ENCODE assay signal across 9 mouse cellular contexts in the genomic region with DNA sequence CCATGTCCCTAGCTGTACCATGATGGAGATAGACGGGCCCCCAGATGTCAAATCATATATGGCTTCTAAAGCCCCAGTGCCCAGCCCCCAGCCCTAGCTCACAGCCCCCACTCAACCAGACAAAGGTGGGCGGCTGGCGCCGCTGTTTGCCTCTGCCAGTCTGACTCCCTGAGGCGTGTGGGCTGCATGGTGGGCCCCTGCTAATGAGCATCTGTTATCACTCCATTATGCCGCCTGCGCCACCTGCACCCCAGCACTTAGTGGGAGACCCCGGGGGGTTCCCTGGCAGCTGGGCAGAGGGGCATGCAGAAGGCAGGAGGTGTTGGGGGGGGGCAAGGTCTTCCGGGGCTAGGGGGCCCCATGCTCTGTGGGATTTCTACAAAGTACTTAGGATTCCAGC. TPM values are rescaled to one million over a fixed set of nuclear protein-coding genes. Genes with fewer than 3 reads are reported as not detected.
DNase-seq lines count a peak whose midpoint lies in the region; ATAC-seq and TF ChIP-seq lines count a peak whose summit lies in the region.
"Had no signal": no experiment of that assay in that cellular context is flagged by ENCODE, and none has a peak within 500 bp of the region (broad histone marks: within the 10 kb centered on the region; RNA-seq: fewer than 3 reads in every experiment).

No protein-coding gene starts in this region.

- H3K27ac ChIP-seq in forebrain, embryonic 10.5 days, result peak overlapping the region; percentile 60
- H3K27ac ChIP-seq in limb, embryonic 11.5 days (replicated peaks; ENCODE audit: low read depth, low read length), result no peak overlapping the region
- no peak overlapping the region for H3K27ac ChIP-seq in small intestine, adult 2 months (ENCODE audit: insufficient read depth, low read depth, low read length)
- H3K27ac ChIP-seq in gastrocnemius, adult 2 months, result no peak overlapping the region

- no peaks in the 10 kb centered on the region for H3K36me3 ChIP-seq in forebrain, embryonic 10.5 days (replicated peaks)
- no peaks in the 10 kb centered on the region for H3K36me3 ChIP-seq in limb, embryonic 11.5 days (ENCODE audit: control insufficient read depth, insufficient read depth, low read length)
- H3K36me3 ChIP-seq in small intestine, adult 2 months (ENCODE audit: control insufficient read depth, insufficient read depth, low read length), result no peaks in the 10 kb centered on the region

- peak; percentile 40 to 54 for DNase-seq in layer of hippocampus, postnatal 10 days (ENCODE audit: low spot score in 2 of 2)
- DNase-seq in layer of hippocampus, postnatal 14 days (ENCODE audit: low spot score in 2 of 2), result no peak
- DNase-seq in forebrain, embryonic 10.5 days (ENCODE audit: extremely low spot score, low spot score), result peak; percentile 14
- no peak for DNase-seq in limb, embryonic 11.5 days (ENCODE audit: low spot score)
- no peak for DNase-seq in frontal cortex, postnatal 25 days (ENCODE audit: low spot score in 2 of 2)
- no peak for DNase-seq in left cerebral cortex, postnatal 25 days (ENCODE audit: low spot score in 2 of 2)
- no peak for DNase-seq in gastrocnemius, adult 2 months

- peaks cover 47% of the 10 kb centered on the region for H3K27me3 ChIP-seq in forebrain, embryonic 10.5 days (ENCODE audit: poor library complexity, severe bottlenecking)
- peaks cover 8% of the 10 kb centered on the region; the same call in 1 of the 2 replicates for H3K27me3 ChIP-seq in limb, embryonic 11.5 days (ENCODE audit: control insufficient read depth, insufficient read depth, low read length)
- no peaks in the 10 kb centered on the region for H3K27me3 ChIP-seq in small intestine, adult 2 months (ENCODE audit: control insufficient read depth, insufficient read depth, low read length)

- WGBS in forebrain, embryonic 10.5 days, result 64% methylated on average over 9 of the region's 9 CpGs
- 37% methylated on average over 9 of the region's 9 CpGs for WGBS in limb, embryonic 11.5 days
- 15% methylated on average over 9 of the region's 9 CpGs for WGBS in small intestine, adult 2 months

- no peak overlapping the region for H3K9ac ChIP-seq in limb, embryonic 11.5 days (ENCODE audit: low read length)

- ATAC-seq in limb, embryonic 11.5 days (ENCODE audit: insufficient number of reproducible peaks, low FRiP score, low TSS enrichment, low read depth), result no peak

- intact Hi-C loops in left cerebral cortex, postnatal 25 days (cut with DNase I), result no loop called here
- intact Hi-C loops in gastrocnemius, adult 2 months (cut with DNase I), result no loop called here

- peak overlapping the region; percentile 32; the same call in 1 of the 2 replicates for H3K4me3 ChIP-seq in forebrain, embryonic 10.5 days
- no peak overlapping the region for H3K4me3 ChIP-seq in limb, embryonic 11.5 days (ENCODE audit: low read depth, low read length)
- peak overlapping the region; percentile 69 for H3K4me3 ChIP-seq in small intestine, adult 2 months (ENCODE audit: low read depth, low read length)
- H3K4me3 ChIP-seq in gastrocnemius, adult 2 months, result no peak overlapping the region

- no peak for TF ChIP-seq POLR2A in small intestine, adult 2 months (IDR thresholded peaks at IDR 0.05; ENCODE audit: low read depth, low read length)

- TF ChIP-seq CTCF in small intestine, adult 2 months (IDR thresholded peaks at IDR 0.05; ENCODE audit: extremely low read depth, insufficient read length, insufficient replicate concordance, low read depth, low read length), result no peak
- no peak for TF ChIP-seq CTCF in gastrocnemius, adult 2 months (IDR thresholded peaks at IDR 0.05)

- no peaks in the 10 kb centered on the region for H3K9me3 ChIP-seq in forebrain, embryonic 10.5 days
- no peaks in the 10 kb centered on the region for H3K9me3 ChIP-seq in limb, embryonic 11.5 days (ENCODE audit: control insufficient read depth, low read length)

- H3K4me1 ChIP-seq in forebrain, embryonic 10.5 days, result peaks cover 53% of the 10 kb centered on the region
- peaks cover 14% of the 10 kb centered on the region for H3K4me1 ChIP-seq in limb, embryonic 11.5 days (ENCODE audit: control insufficient read depth, insufficient read depth, low read length)
- H3K4me1 ChIP-seq in small intestine, adult 2 months (ENCODE audit: control insufficient read depth, insufficient read depth, insufficient read length, low read length), result peaks cover 13% of the 10 kb centered on the region

- H3K4me2 ChIP-seq in limb, embryonic 11.5 days (ENCODE audit: low read depth, severe bottlenecking), result 0 out of 2 replicates have a peak overlapping the region, but pooled peaks have one; percentile 42

RNA-seq across cellular contexts. Expression of a gene that starts 3.6 kb away (rescaled TPM):
- 100 to 1,000 TPM; 160 to 164 TPM for total RNA-seq in layer of hippocampus, postnatal 10 days (2021)
- 100 to 1,000 TPM; 113 to 146 TPM for total RNA-seq in layer of hippocampus, postnatal 14 days (2021)
- 94.8 and 107 TPM in 2 replicates for polyA plus RNA-seq in forebrain, embryonic 10.5 days (2016; fragmentation: Nextera tagmentation; extraction: Ambion mirVana)
- polyA plus RNA-seq in limb, embryonic 11.5 days (2014; fragmentation: Nextera tagmentation; extraction: Ambion mirVana), result 10.6 and 11.1 TPM in 2 replicates
- polyA plus RNA-seq in small intestine, adult 2 months (2012; rRNA removed), result 32.3 and 36.4 TPM in 2 replicates
- total RNA-seq in left cerebral cortex, postnatal 25 days (2021), result 10 to 100 TPM; 67.2 to 94.5 TPM
- 10 to 100 TPM; 20.7 to 27.4 TPM for total RNA-seq in gastrocnemius, adult 2 months (2021)

RNA-seq across cellular contexts. Expression of a gene that starts 39.4 kb away (rescaled TPM):
- under 1 TPM; 0.20 to 0.48 TPM for total RNA-seq in layer of hippocampus, postnatal 10 days (2021)
- under 1 TPM in 1 of 2 experiments, not detected in 1; 0.48 TPM for total RNA-seq in layer of hippocampus, postnatal 14 days (2021)
- 4.9 and 5.2 TPM in 2 replicates for polyA plus RNA-seq in forebrain, embryonic 10.5 days (2016; fragmentation: Nextera tagmentation; extraction: Ambion mirVana)
- polyA plus RNA-seq in limb, embryonic 11.5 days (2014; fragmentation: Nextera tagmentation; extraction: Ambion mirVana), result 2.7 and 3.8 TPM in 2 replicates
- polyA plus RNA-seq in small intestine, adult 2 months (2012; rRNA removed), result 3.5 and 7.6 TPM in 2 replicates
- total RNA-seq in left cerebral cortex, postnatal 25 days (2021), result under 1 TPM; 0.14 to 0.18 TPM
- under 1 TPM; 0.28 to 0.43 TPM for total RNA-seq in gastrocnemius, adult 2 months (2021)

RNA-seq across cellular contexts. Expression of a gene that starts 54.6 kb away (rescaled TPM):
- total RNA-seq in layer of hippocampus, postnatal 10 days (2021), result under 1 TPM; 0.18 to 0.55 TPM
- not detected for total RNA-seq in layer of hippocampus, postnatal 14 days (2021)
- 0.43 and 0.62 TPM in 2 replicates for polyA plus RNA-seq in forebrain, embryonic 10.5 days (2016; fragmentation: Nextera tagmentation; extraction: Ambion mirVana)
- 0.21 TPM in 1 of 2 replicates, not detected in the other for polyA plus RNA-seq in limb, embryonic 11.5 days (2014; fragmentation: Nextera tagmentation; extraction: Ambion mirVana)
- 10.2 and 15.4 TPM in 2 replicates for polyA plus RNA-seq in small intestine, adult 2 months (2012; rRNA removed)
- not detected for total RNA-seq in left cerebral cortex, postnatal 25 days (2021)
- under 1 TPM in 1 of 2 experiments, not detected in 1; 0.28 TPM for total RNA-seq in gastrocnemius, adult 2 months (2021)
- total RNA-seq: megakaryocyte progenitor cell, adult 5-6 weeks had no signal

Comparison
In these comparisons a context has a peak if more than half of its experiments do, and no peak if none do; other contexts are left out.
1. DNase-seq: peak in layer of hippocampus, postnatal 10 days (2 of 2) and forebrain, embryonic 10.5 days (single experiment); none in layer of hippocampus, postnatal 14 days (0 of 2), limb, embryonic 11.5 days (single experiment), frontal cortex, postnatal 25 days (0 of 2), left cerebral cortex, postnatal 25 days (0 of 2) and gastrocnemius, adult 2 months (single experiment).
2. H3K4me3 ChIP-seq: peak in forebrain, embryonic 10.5 days (single experiment) and small intestine, adult 2 months (single experiment); none in limb, embryonic 11.5 days (single experiment) and gastrocnemius, adult 2 months (single experiment).